Mouse (Mus musculus) midbrain, embryonic 16.5 days (tissue): ENCODE measurements around the gene Gpt2. TPM values are rescaled to one million over a fixed set of nuclear protein-coding genes. Genes with fewer than 3 reads are reported as not detected.

Source experiments
- ATAC-seq: fragments of 200-750 bp; cut with Nextera tagmentation; 2 replicates; pipeline ENCODE4 v1.8.0; 2017; ENCODE audit warnings: moderate TSS enrichment
- H3K27ac ChIP-seq: fragments of 300-500 bp; sonication (generic); 2 replicates; pipeline ENCODE4 v1.5.1; 2014; ENCODE audit warnings: mild to moderate bottlenecking, low read length, mixed read lengths
- H3K27me3 ChIP-seq: fragments of 300-500 bp; sonication (generic); 2 replicates; pipeline ENCODE4 v1.6.1; 2014; ENCODE audit warnings: low read depth, low read length, mixed read lengths; ENCODE audit not compliant: control insufficient read depth, insufficient read depth
- H3K36me3 ChIP-seq: fragments of 300-500 bp; sonication (generic); 2 replicates; pipeline ENCODE4 v1.6.1; 2014; ENCODE audit warnings: mild to moderate bottlenecking, low read length, moderate library complexity, mixed read lengths; ENCODE audit not compliant: control insufficient read depth, insufficient read depth
- H3K4me1 ChIP-seq: fragments of 300-500 bp; sonication (generic); 2 replicates; pipeline ENCODE4 v1.6.1; 2014; ENCODE audit warnings: mild to moderate bottlenecking, low read length, mixed read lengths; ENCODE audit not compliant: control insufficient read depth, insufficient read depth
- H3K4me2 ChIP-seq: fragments of 300-500 bp; sonication (generic); 2 replicates; pipeline ENCODE4 v1.6.1; 2014; ENCODE audit warnings: mild to moderate bottlenecking, low read length, mixed read lengths
- H3K4me3 ChIP-seq: fragments of 300-500 bp; sonication (generic); 2 replicates; pipeline ENCODE4 v1.5.1; 2014; ENCODE audit warnings: low read depth, mild to moderate bottlenecking, low read length, moderate library complexity, mixed read lengths
- H3K9ac ChIP-seq: fragments of 300-500 bp; sonication (generic); 2 replicates; pipeline ENCODE4 v1.6.1; 2014; ENCODE audit warnings: low read depth, low read length, mixed read lengths
- H3K9me3 ChIP-seq: fragments of 300-500 bp; sonication (generic); replicated peaks from 2 replicates; pipeline ENCODE4 v1.6.1; 2014; ENCODE audit warnings: mild to moderate bottlenecking, low read length, mixed read lengths; ENCODE audit not compliant: control insufficient read depth, poor library complexity, severe bottlenecking
- WGBS: fragments of 180-500 bp; shearing (Covaris S2); extraction: QIAGEN DNeasy Blood & Tissue Kit; methylation state at CpG from one replicate; pipeline ENCODE4 v1.1.7; 2014; 5-methylcytosine and 5-hydroxymethylcytosine counted together
- polyA plus RNA-seq: library from polyadenylated mRNA; unstranded; fragments of >200 nt; fragmentation: Nextera tagmentation; extraction: Ambion mirVana; gene quantifications from 2 replicates; pipeline ENCODE4 v1.2.1, GENCODE M21; 2015

The Gpt2 gene
- polyA plus RNA-seq, 1 experiment from 2014 or later: 42.2 TPM

DNA sequence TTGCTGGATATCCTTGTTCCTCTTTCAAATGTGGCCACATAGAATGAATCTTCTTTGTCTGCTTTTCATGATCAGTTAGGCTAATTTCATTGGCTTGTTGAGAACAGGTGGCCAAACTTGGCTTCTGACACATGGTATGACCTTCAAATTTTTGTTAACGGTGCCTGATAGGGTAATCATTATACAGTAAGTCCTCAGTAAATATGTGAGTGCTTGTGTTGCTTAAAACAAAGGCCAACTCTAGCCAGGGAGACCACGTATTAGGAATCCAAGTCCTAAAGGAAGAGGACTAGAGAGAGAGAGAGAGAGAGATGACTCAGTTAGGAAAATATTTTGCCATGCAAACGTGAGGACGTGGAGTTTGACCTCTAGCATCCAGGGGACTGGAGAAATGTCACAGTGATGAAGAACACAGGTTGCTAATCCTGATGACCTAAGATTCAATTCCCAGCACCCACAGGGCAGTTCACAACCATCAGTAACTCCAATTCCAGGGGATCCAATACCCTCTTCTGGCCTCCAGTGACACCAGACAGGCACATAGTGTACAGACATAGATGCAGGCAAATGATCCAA is 15.3 kb upstream of the Gpt2 start:
- no peak for ATAC-seq

DNA sequence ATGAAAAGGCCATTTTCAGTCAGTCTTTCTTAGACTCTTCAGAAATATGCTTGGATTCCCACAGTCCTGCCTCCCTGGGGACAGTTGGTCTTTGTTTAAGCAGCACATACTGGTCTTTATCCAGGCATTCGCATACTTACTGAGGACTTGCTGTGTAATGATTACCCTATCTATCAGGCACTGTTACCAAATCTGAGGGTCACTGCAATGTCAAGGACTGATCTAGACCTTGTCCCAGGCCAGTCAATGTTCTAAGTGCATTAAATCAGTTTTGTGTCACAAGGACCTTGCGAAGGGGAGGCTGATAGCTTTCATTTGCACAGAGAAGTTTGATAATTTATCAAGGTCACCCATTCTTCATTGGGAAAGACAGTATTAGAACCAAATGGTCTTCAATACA is 14.0 kb upstream of the Gpt2 start:
- WGBS: 87% methylated on average over 2 of the region's 2 CpGs

More for the DNA sequence above, 15.3 kb upstream of the Gpt2 start:
- Histone ChIP-seq H3K4me3 (no peak overlapping the region), H3K4me1 (no peaks in the 10 kb centered on the region), H3K9me3 (no peaks in the 10 kb centered on the region), H3K27ac (no peak overlapping the region), H3K27me3 (no peaks in the 10 kb centered on the region), H3K36me3 (no peaks in the 10 kb centered on the region), H3K4me2 (no peak overlapping the region), H3K9ac (no peak overlapping the region)
- WGBS: 85% methylated on average over 4 of the region's 4 CpGs

DNA sequence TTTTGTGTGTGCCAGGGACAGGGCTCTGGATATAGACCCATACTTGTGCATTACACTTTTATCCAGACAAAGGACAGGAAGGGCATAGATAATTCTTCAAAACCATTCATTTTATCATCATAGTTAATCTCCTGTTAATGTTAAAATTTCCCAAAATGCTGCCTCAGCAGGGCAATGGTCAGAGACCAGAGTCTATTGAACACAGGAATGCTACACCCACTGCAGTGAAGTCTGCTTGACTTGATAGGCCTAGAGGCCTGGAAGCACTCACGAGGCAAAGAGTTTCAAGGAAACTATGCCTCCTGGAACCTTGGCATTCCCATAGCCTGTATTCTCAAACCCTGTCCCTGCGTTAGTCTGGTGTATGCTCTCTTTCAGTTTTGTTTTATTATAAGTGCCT is 12.7 kb upstream of the Gpt2 start:
- ATAC-seq: no peak
- Histone ChIP-seq H3K9ac (no peak overlapping the region), H3K27me3 (no peaks in the 10 kb centered on the region), H3K9me3 (no peaks in the 10 kb centered on the region), H3K4me1 (no peaks in the 10 kb centered on the region), H3K36me3 (no peaks in the 10 kb centered on the region), H3K27ac (no peak overlapping the region), H3K4me2 (no peak overlapping the region), H3K4me3 (no peak overlapping the region)
- WGBS: 88% methylated on average over 2 of the region's 2 CpGs

More for the DNA sequence above, 14.0 kb upstream of the Gpt2 start:
- no peak for ATAC-seq
- no peak overlapping the region for H3K4me3 ChIP-seq
- H3K9me3 ChIP-seq: no peaks in the 10 kb centered on the region
- H3K9ac ChIP-seq: no peak overlapping the region
- H3K4me1 ChIP-seq: no peaks in the 10 kb centered on the region
- H3K4me2 ChIP-seq: no peak overlapping the region
- no peaks in the 10 kb centered on the region for H3K36me3 ChIP-seq
- no peak overlapping the region for H3K27ac ChIP-seq
- H3K27me3 ChIP-seq: no peaks in the 10 kb centered on the region

DNA sequence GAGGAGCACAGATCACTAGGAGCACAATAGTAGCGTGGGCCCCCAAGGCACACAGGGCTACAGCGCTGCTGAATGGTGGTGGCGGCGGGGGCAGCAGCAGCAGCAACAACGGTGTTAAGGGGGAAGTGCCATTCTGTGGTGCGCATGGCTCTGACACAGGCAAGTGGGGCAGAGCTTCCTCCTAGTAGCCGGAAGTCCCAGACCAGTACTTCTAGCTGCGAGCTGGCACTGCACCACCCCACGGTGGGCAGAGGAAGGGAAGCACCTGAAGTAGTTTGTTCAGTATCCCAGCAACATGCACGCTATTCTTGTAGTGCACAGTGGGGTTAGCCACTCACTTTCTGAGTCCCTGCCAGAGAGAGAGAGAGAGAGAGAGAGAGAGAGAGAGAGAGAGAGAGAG is 10.5 kb upstream of the Gpt2 start:
- Histone ChIP-seq H3K27ac (no peak overlapping the region), H3K27me3 (no peaks in the 10 kb centered on the region), H3K9me3 (no peaks in the 10 kb centered on the region), H3K36me3 (no peaks in the 10 kb centered on the region), H3K4me3 (no peak overlapping the region), H3K4me2 (peak overlapping the region; percentile 42), H3K9ac (peak overlapping the region; percentile 11; the same call in 1 of the 2 replicates), H3K4me1 (no peaks in the 10 kb centered on the region)
- 29% methylated on average over 10 of the region's 10 CpGs for WGBS
- peak; percentile 70; the same call in 1 of the 2 replicates for ATAC-seq

DNA sequence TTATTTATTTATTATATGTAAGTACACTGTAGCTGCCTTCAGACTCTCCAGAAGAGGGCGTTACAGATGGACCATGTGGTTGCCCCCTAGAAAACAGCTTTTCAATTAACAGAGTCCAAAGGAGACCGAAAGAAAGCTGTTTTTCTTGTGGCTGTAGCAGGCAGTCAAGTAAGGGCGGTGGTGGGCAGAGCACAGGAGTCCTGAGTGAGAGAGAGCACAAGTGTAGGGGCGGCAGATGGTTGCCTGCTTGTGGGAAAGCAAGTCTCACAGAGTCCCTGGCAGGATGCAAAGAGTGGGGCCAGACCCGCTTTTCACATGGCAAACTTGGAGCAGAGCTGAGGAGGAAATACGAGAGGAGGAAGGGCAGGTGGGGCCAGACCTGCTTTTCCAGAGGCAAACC is 9.9 kb upstream of the Gpt2 start:
- ATAC-seq: no peak
- no peaks in the 10 kb centered on the region for H3K27me3 ChIP-seq
- H3K9ac ChIP-seq: no peak overlapping the region
- no peaks in the 10 kb centered on the region for H3K4me1 ChIP-seq
- no peak overlapping the region for H3K27ac ChIP-seq
- 69% methylated on average over 6 of the region's 6 CpGs for WGBS
- no peak overlapping the region for H3K4me3 ChIP-seq
- H3K36me3 ChIP-seq: no peaks in the 10 kb centered on the region
- no peak overlapping the region for H3K4me2 ChIP-seq
- H3K9me3 ChIP-seq: no peaks in the 10 kb centered on the region

DNA sequence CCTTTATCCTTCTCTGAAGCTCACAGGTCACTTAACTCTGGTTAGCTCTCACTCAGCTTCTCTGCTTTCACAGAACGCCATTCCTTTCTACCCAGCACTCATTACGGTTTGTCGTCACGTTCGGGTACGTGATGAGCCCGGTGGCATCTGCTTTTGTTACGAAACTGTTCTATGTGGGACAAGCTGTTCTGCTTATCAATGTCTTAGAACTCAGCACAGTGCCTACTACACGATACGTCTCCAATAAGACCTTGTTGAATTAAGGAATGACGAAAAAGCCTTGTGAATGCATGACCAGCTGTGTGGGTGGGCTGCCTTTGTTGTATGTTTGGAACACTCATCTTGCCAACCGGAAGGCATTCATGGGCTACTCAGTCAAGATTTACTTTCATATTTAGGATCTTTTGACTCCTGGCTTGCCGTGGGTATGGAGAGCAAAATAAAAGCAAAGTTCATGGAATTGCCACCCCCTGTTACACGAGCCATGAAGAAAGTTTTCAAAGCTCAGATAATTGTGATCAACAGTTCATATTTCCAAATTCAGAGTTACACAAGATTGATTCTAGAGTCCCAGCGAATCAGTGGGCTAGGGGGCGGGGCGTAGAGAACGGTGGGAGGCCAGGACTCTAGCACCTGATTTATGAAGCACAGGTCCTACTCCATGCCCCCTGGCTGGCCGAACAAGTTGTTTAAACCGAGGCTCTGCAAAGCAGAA is 4.3 kb upstream of the Gpt2 start:
- H3K4me1 ChIP-seq: peaks cover 3% of the 10 kb centered on the region; the same call in 1 of the 2 replicates
- H3K9ac ChIP-seq: no peak overlapping the region
- 73% methylated on average over 20 of the region's 20 CpGs for WGBS
- no peak overlapping the region for H3K4me3 ChIP-seq
- H3K36me3 ChIP-seq: no peaks in the 10 kb centered on the region
- H3K9me3 ChIP-seq: no peaks in the 10 kb centered on the region
- no peak for ATAC-seq
- no peak overlapping the region for H3K4me2 ChIP-seq
- H3K27ac ChIP-seq: no peak overlapping the region
- H3K27me3 ChIP-seq: no peaks in the 10 kb centered on the region

DNA sequence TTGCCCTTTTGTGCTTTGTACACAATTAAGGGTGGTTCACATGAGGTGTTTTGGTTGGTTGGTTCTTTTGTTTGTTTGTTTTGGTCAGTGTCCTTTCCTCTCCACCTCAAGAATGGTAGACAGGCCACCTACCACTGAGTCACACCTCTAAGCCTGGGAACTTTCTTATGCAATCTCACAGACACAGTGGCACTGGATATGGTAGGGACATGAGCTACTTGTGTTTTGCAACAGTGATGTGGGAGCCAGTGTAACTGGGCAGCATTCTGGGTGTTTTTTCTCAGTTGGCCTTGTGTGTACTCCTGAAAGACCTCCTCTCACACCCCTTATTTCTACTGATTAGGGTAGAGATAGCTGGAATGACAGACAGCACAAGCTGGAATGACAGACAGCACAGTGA is 3.7 kb upstream of the Gpt2 start:
- Histone ChIP-seq H3K36me3 (no peaks in the 10 kb centered on the region), H3K4me1 (peaks cover 6% of the 10 kb centered on the region), H3K27ac (no peak overlapping the region), H3K4me3 (no peak overlapping the region), H3K9me3 (no peaks in the 10 kb centered on the region), H3K4me2 (no peak overlapping the region), H3K27me3 (no peaks in the 10 kb centered on the region), H3K9ac (no peak overlapping the region)
- no peak for ATAC-seq

DNA sequence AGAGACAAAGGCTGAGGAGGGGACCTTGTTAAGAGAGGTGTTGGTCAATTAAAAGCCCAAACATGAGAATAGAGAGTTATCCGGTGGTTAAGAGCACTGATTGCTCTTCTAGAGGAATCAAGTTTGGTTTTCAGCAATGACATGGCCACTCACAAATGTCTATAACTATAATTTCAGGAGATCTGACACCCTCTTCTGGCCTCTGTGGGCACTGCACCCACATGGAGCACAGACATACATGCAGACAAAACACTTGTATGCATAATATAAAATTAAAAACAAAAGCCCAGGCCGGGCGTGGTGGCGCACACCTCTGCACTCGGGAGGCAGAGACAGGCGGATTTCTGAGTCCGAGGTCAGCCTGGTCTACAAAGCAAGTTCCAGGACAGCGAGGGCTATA is 2.8 kb upstream of the Gpt2 start:
- ATAC-seq: no peak

More for the DNA sequence above, 2.8 kb upstream of the Gpt2 start:
- H3K27me3 ChIP-seq: no peaks in the 10 kb centered on the region
- H3K4me2 ChIP-seq: no peak overlapping the region
- peaks cover 13% of the 10 kb centered on the region for H3K4me1 ChIP-seq
- H3K9me3 ChIP-seq: no peaks in the 10 kb centered on the region
- no peak overlapping the region for H3K27ac ChIP-seq
- no peak overlapping the region for H3K4me3 ChIP-seq
- no peaks in the 10 kb centered on the region for H3K36me3 ChIP-seq
- H3K9ac ChIP-seq: no peak overlapping the region
- 94% methylated on average over 8 of the region's 8 CpGs for WGBS
